Mouse (Mus musculus): ENCODE results near the gene Arsg.

The Arsg gene
- long read RNA-seq, experiment 1, partial matches to known transcripts, result 0 of 5 reads
- long read RNA-seq, experiment 1, other reads (novel, unspliced or antisense), result 5 of 5 reads
- long read RNA-seq, experiment 2, partial matches to known transcripts, result 1 of 2 reads
- long read RNA-seq, experiment 2, other reads (novel, unspliced or antisense), result 1 of 2 reads

GRCm38 (mm10) chr11:109473171-109474085 is at the start of gene Arsg, which contains the start of gene Slc16a6:
Gene Arsg (plus strand): TSS chr11:109473374.
Gene Slc16a6 (minus strand): TSS chr11:109473598.
- intact Hi-C loops (cut with DNase I), result no loop called here

- intact Hi-C loops (cut with DNase I), result loop anchor here (2.0 to 5.0 kb wide), 2 partner anchors 93 to 108 kb away; no protein-coding TSS in a partner anchor
Measured at GRCm38 (mm10) chr11:109425392-109426271, 47.5 kb upstream of the Arsg start, which contains the start of gene Amz2. Gene Amz2 (plus strand): TSS chr11:109425946.

- intact Hi-C loops (cut with DNase I), result loop anchor here (5.0 kb wide), 1 partner anchor 109 kb away; no protein-coding TSS in a partner anchor
Measured at GRCm38 (mm10) chr11:109426272-109426586, 46.9 kb upstream of the Arsg start.

- intact Hi-C loops (cut with DNase I), result loop anchor here (5.0 kb wide), 1 partner anchor 110 kb away; no protein-coding TSS in a partner anchor
Measured at GRCm38 (mm10) chr11:109427353-109427752, 45.8 kb upstream of the Arsg start.

- intact Hi-C loops (cut with DNase I), result no loop called here
Measured at GRCm38 (mm10) chr11:109434233-109434798, 38.9 kb upstream of the Arsg start.

- intact Hi-C loops (cut with DNase I), result no loop called here
Measured at GRCm38 (mm10) chr11:109436889-109437288, 36.3 kb upstream of the Arsg start.

GRCm38 (mm10) chr11:109439209-109439608 is 34.0 kb upstream of the Arsg start:
- intact Hi-C loops (cut with DNase I), result no loop called here

- intact Hi-C loops (cut with DNase I), result loop anchor here (5.0 to 10.0 kb wide), 3 partner anchors 108 to 198 kb away; partner anchors contain the start of gene Wipi1
Measured at GRCm38 (mm10) chr11:109439829-109440340, 33.3 kb upstream of the Arsg start.

- intact Hi-C loops (cut with DNase I), result loop anchor here (5.0 to 10.0 kb wide), 3 partner anchors 108 to 198 kb away; partner anchors contain the start of gene Wipi1
Measured at GRCm38 (mm10) chr11:109440641-109441040, 32.5 kb upstream of the Arsg start.

- intact Hi-C loops (cut with DNase I), result loop anchor here (5.0 to 10.0 kb wide), 3 partner anchors 109 to 199 kb away; partner anchors contain the start of gene Wipi1
Measured at GRCm38 (mm10) chr11:109441119-109441518, 32.1 kb upstream of the Arsg start.

- intact Hi-C loops (cut with DNase I), result loop anchor here (5.0 to 10.0 kb wide), 3 partner anchors 110 to 200 kb away; partner anchors contain the start of gene Wipi1
Measured at GRCm38 (mm10) chr11:109442166-109442730, 30.9 kb upstream of the Arsg start.

GRCm38 (mm10) chr11:109443468-109444263 is 29.5 kb upstream of the Arsg start:
- intact Hi-C loops (cut with DNase I), result loop anchor here (1.0 to 10.0 kb wide), 4 partner anchors 111 to 201 kb away; partner anchors contain the start of gene Wipi1

GRCm38 (mm10) chr11:109444600-109444999 is 28.6 kb upstream of the Arsg start:
- intact Hi-C loops (cut with DNase I), result loop anchor here (1.0 to 10.0 kb wide), 4 partner anchors 112 to 202 kb away; partner anchors contain the start of gene Wipi1

GRCm38 (mm10) chr11:109445438-109446035 is 27.6 kb upstream of the Arsg start:
- intact Hi-C loops (cut with DNase I), result loop anchor here (5.0 to 10.0 kb wide), 2 partner anchors 169 to 417 kb away; partner anchors contain the start of gene Wipi1

GRCm38 (mm10) chr11:109451169-109451568 is 22.0 kb upstream of the Arsg start:
- intact Hi-C loops (cut with DNase I), result loop anchor here (2.0 kb wide), 1 partner anchor 128 kb away; no protein-coding TSS in a partner anchor

GRCm38 (mm10) chr11:109456261-109456660 is 16.9 kb upstream of the Arsg start:
- intact Hi-C loops (cut with DNase I), result no loop called here

- intact Hi-C loops (cut with DNase I), result no loop called here
Measured at GRCm38 (mm10) chr11:109458165-109458564, 15.0 kb upstream of the Arsg start.

GRCm38 (mm10) chr11:109460586-109460985 is 12.6 kb upstream of the Arsg start:
- intact Hi-C loops (cut with DNase I), result no loop called here

All from adrenal gland (tissue).